Mouse (Mus musculus): ENCODE measurements at regions not wholly inside any gene's neighbourhood (a gene's known extent, or its start where the extent isn't known, plus 50 kb on each side); places are given as distances from the start of the nearest gene placed in this dataset.

DNA sequence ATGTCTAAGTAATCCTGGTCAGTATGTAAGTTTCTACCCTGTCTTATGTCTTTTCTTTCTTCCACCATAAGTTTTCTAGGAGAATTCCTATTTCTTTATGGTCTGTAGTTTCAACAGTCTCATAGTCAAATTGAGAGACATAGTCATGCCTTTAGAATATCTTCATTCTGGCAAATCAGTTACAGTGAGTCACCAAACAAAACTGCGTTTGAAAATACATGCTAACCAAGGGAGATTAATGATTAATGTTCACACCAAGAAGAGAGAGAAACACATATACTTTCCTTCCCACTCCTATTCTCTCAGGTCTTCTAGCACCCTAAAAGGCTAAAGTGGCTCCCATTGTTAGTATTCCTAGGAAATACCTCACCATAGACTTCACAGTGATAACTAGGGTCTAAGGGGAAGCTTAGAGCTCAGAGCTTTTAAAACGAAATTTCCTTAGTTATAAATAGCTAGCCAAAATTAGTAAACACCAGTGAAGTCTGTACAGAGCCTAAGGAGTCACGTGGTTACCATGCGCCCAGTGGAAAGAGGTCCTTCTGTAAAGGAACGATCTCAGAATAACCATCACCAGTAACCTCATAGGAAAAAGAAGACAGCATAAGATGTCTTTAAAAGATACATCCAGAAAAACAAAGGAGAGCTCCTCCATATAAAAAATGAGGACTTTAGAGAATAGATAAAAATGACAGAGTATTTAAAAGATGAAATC, 281.8 kb upstream of the Htr2a start:
- DNase-seq (ENCODE audit: extremely low spot score, low read depth, low spot score): no peak

DNA sequence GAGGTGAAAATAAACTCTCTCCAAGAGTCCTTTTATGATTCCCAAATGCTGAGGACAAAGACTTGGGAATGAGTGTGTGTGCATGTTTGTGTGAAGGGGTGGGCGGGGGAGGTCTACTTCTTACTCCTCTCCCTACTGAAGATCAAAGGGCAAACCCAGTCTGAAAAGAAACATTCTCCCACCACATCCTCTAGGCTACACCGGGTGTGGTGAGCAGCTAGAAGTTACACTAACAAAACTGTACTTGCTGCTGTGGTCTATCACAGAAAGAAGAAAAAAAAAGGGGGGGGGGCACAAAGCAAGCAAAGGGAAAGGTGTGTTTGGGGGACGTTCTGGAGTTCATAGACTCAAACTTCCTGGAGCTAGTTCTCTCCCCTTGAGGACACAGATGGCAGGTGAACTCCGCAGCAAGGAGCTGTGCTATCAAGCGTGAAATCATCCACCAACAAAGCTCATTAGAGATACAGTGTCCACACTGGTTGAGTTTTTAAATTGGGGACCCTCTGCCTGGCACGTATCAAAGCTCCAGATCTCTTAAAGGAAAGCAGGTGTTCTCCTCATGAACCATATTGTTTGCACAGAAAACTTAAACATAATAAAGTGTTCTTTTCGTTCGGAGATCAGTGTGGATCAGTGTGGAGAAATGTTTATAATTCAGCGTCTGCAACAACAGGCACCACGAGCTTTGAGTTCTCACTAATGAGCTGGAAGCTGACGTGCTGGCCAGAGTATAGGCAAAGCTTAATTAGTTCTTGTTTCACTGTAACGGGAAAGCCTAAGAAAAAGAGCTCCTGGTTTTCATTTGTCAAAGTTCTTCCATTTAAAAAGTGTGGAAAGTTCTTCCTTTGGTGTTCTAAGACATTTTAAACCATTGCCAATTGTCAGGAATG, 280.7 kb upstream of the Htr2a start:
- no peak for DNase-seq (ENCODE audit: extremely low spot score, low read depth, low spot score)

DNA sequence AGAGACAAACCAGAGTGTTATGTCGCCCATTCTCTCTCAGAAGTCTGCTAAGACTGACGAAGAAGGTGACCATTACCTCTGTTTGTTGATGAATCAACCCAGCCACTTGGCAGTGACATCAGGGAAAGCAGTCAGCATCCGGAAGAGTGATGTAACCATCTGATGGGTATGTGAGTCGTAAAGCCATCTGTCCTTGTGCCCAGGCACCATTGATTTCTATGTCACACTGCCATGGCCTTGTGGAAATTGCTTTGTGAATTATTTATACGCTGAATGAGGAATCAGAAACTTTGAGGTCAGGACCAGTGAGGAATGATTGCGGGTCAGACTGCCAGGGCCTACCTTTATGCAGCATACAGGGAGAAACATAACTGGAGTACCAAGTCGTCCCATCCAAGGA, 256.2 kb upstream of the Htr2a start:
- no peak for DNase-seq (ENCODE audit: extremely low spot score, low read depth, low spot score)

DNA sequence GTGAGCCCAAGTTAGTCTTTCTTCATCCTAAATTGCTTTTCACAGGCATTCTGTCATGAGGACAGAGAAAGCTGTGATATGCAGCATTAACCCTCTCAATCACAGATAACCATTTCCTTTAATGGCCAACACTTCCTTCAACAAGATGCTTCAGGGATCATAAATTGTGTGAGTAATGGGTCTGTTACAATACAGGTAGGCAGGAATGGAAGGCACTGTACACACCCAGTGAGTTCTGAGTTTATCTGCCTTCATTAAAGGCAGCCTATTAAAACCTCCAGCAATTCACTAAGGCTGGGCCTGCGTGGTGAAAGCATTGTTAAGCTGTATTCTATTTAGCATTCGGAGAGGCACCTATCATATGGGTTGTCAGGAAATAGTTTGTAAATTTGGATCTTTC, 248.2 kb upstream of the Htr2a start:
- DNase-seq (ENCODE audit: extremely low spot score, low read depth, low spot score): no peak

DNA sequence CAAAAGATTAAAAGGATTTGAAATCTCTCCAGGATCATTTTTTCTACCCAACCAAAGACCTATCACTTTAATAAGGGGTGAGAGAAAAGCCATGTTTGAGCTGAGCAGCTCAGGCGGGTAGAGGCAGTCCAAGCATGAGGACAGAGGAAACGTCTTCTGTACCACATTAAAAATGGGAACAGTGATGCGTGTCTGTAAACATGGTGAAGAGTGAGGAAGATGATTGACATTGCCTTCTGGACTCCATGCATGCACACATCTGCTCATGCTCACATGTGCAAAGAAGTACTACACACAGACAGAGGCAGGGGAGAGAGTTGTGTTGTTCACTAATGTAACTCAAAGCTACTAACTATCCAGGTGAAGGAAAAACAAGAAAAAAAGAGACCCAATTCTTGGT, 243.4 kb upstream of the Htr2a start:
- DNase-seq (ENCODE audit: extremely low spot score, low read depth, low spot score): no peak

DNA sequence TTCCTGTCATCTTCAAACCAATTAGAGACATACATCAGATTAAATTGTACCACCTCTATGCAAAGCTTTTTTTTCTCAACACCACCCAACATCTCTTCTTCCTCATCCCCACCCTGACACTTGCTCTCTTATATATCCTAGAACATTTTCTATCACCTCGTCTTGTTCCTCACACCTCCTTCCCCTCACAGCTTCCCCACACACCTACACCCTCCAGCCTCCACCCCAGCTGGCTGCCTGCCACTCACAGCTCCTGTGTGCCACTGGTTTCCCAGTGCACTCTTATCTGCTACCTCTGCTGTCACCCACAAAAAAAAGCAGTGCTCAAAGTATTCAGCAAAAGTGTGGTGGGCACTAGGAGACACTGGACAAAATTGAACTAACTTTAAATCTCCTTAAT, 231.2 kb upstream of the Htr2a start:
- DNase-seq (ENCODE audit: extremely low spot score, low read depth, low spot score): no peak

DNA sequence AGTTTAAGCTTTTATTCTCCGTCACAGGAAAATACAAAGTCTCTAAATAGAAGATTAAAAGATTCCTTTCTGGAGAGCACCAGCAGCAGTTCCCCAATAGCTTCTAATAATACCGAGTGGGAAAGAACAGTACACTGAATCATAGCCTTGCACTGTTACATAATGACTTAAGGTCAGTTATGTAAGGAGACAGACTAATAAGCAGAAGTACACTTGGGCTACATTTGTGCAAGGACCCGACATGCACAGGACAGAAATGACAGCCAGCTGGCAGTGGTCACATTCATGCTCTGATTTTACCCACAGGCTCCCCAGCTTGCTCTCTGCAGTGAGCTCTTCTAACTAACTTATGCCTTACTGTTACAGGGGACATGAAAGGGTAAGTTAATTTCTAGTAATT, 212.4 kb upstream of the Htr2a start:
- DNase-seq (ENCODE audit: extremely low spot score, low read depth, low spot score): no peak

DNA sequence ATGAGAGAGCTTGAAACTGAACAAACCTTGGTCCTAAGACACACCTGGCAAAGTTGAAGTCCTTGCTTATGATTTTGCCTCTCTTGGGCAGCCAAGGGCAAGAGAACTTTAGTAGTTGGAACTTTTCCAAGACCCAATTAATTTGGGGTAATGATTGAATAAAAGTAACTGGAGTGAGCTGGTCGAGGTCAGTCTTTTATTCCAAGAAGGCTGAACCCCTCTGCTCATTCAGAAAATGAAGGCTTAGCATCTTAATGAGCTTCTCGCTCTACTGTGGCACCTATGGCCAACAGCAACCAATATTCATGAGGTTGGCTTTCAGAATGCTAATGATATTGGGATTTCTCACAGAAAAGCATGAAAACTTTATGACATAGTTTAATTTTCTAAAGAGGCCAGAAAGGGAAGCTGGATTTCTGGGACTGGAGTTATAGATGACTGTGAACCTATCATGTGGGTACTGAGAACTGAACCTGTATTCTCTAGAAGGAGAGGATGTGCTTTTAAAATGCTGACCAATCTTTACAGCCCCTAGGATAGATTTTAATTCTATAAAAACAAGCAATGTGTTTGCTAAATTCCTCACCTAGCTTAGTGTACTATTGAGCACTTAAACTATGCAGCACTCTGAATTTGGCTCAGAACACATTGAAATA, 176.5 kb upstream of the Htr2a start:
- no peak for DNase-seq (ENCODE audit: extremely low spot score, low read depth, low spot score)

DNA sequence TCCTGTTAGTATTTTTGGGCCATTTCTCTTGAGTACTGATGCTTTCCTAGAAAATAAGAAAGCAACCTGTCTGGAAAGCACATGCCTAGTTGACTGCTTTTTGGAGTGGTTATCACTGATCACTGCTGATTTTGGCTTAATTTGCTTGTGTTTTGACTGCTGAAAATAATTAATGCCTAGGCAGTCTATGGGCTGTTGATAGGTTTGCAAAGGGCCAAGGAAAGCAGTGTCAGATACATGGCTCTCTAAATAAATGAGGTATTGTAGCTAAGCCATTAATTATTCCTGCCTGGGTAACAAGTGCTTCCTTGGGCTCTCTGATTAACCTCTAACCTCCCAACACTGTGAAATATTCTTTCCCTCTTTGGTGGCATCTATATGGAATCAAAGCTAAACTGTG, 145.1 kb upstream of the Htr2a start:
- DNase-seq (ENCODE audit: extremely low spot score, low read depth, low spot score): no peak

DNA sequence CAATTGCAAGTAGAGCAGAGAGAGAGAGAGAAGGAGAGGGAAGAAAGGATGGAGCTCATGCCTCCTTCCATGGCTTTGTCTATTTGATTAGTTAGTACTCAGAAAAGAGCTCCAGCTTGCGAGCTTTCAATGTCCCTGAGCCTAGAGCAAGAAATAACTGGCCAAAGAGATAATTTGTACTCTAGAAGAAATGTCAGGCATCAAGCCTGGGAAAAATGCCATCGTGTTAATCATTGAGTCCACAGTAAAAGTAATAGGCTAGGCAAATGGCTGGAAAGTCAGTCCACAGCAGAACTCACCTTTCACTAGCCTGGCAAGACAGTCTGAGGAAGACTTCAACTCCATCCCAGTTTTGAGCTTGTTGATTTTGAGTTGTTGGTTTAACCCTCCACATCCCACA, 129.1 kb upstream of the Htr2a start:
- DNase-seq (ENCODE audit: extremely low spot score, low read depth, low spot score): no peak

DNA sequence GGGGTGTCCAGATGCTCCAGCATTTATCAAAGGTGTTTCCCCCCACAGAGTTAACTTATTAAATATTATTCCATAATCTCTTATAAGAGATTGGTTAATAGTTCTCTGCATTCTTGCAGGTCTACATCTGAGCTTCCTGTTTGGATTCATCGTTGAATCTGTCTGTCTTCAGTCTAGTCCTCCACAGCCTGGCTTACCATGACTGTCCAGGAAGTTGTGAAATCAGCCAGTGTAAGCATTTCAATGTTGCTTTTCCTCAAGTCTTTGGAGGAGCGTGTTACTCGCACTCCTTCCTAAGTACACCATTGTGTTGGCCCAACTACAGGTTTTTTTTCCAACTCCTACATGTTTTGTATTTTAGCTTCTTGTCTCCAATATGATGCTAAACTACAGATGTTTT, 124.2 kb upstream of the Htr2a start:
- DNase-seq (ENCODE audit: extremely low spot score, low read depth, low spot score): no peak

DNA sequence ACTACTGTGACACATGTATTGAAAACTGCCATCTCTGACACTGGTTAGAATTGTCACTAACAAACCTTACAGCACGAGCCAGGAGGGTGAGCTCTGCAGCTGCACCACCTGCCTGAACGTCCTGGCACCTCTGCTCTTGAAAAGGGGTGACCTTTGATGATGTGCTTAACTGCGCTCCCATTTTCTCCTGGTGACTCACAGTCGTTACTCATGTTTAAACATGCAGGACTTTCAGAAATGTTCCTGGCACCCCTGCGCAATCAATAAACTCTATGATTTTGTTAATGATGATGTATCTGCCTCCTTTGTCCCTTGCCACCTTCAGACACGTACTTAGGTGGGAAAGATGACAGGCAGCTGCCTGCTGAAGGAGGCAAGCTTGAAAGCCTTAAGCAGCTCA, 121.1 kb upstream of the Htr2a start:
- DNase-seq (ENCODE audit: extremely low spot score, low read depth, low spot score): no peak

DNA sequence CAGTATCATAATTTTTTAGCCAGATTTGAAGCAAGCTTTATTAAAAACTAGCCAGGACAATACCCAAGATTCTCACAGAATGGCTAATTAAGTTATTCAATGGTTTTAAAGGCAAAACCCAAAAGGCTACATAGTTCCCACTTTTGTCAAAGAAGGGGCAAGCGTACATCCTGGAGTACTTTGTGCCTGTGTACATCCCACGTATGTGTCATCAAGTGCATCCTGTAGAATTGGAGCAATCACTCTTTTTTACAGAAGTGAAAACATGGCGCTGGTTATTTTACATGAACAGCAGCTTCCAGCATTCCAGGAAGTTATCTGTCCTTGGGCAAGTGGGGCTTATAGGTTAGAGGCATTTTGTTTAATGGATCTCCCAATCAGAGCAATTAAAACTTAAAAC, 119.0 kb upstream of the Htr2a start:
- no peak for DNase-seq (ENCODE audit: extremely low spot score, low read depth, low spot score)

DNA sequence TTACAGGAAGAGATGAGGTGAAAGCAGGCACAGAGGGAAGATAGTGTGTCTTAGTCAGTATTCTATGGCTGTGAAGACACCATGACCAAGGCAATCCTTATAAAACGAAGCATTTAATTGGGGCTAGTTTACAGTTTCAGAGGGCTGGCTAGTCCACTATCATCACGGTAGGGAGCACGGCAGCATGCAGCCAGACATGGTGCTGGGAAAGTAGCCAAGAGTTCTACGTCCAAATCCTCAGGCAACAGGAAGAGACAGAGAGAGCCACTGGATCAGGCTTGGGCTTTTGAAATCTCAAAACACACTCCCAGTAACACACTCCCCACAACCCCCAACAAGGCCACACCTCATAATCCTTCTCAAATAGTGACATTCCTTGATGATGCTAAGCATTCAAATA, 113.4 kb upstream of the Htr2a start:
- DNase-seq (ENCODE audit: extremely low spot score, low read depth, low spot score): no peak

DNA sequence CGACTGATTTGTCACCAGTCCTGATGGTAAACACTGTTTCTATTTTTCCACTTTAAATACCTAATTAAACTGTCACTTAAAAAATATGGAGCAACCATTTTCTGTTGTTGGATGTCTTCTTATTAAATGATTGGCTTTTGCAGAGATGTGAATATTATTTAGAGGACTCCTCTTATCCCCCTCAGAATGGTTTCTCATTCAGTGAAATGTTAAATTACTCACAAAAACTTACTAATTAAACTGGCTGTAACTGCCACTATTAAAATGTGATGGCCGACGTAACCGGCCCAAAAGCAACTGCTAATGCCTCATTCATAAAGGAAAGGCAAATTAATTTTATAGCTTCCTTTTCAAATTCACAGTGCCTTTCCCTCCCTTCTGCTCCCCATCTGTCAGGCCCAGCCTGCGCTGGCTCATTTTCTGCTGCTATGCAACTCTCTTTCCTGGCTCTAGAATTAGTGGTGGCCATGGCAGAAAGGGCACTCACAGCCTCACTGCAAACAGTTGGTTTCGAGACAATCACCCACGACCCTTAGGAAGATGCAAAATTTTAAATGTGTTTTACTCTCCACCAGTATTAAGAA, 111.2 kb upstream of the Htr2a start:
- DNase-seq (ENCODE audit: extremely low spot score, low read depth, low spot score): no peak

DNA sequence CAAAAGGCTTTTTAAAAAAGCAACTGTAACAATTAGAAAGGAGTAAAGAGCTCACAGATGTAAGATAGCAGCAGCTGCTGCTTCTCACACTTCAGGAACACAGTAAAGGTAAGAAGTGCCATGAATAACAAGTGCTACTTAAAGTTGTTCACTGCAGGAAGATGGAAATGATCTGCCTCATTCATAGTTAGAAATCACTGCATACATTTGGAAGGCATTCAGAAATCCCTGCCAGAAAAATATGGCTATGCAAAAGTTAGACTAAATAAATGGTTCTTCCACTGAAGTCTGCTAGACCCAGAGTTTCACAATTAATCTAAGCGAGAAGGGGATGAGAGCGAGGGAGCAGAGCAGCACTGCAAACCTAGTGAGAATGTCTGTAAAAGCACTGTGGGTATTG, 102.5 kb upstream of the Htr2a start:
- no peak for DNase-seq (ENCODE audit: extremely low spot score, low read depth, low spot score)

DNA sequence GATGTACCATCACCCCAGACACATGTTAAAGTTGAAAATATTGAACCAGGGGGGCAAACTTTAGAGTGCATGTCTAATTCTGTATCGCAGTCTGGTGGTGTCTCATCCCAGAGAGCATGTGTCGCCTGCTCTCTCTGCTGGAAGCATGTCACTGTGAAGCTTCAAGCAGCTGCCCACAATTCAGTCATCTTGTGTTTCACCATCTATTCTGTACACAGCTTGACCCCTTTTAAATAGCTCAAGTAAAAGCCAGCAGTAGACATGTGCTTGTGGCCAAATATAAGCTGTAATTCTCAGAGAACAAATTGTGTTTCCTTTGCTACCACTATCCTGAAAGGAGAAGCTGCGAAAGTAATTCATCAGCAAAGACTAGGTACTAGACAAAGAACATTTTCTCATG, 96.6 kb upstream of the Htr2a start:
- DNase-seq (ENCODE audit: extremely low spot score, low read depth, low spot score): no peak

DNA sequence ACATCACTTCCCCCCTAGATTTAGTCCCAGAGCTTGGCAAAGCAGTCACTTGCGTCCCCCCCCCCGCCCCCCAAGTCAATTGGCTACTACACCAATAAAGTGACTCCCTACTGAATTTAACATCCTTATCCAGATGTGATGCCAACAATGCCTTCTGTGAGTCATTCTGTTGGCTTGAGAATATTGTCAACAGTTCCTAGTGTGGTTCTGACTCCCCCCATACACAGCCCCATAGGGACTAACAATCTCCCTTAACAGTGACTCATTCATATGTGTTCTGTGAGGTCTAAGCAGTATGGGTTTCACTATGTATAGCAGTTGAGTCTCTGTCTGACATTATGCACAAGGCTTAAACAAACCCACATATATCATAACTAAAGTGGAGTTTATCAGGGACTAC, 89.5 kb upstream of the Htr2a start:
- no peak for DNase-seq (ENCODE audit: extremely low spot score, low read depth, low spot score)

DNA sequence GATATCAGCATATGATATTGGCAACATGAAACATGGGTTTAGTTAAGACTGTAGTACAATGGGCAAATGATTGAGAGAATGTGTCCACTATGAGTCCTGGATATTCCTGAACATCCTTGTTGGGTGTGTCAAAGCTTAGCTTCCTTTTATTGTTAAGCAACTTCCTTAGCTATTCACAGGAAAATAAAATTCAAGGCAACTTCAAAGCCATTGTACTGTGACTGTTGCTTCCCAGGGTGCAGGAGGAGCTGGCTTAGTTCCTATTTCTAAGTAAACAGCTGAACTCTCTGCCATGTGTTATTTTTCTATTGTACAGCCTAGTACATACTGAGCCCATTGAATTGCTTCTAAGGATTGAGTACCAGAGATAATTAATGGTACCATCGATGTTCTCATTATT, 87.0 kb upstream of the Htr2a start:
- DNase-seq (ENCODE audit: extremely low spot score, low read depth, low spot score): no peak

DNA sequence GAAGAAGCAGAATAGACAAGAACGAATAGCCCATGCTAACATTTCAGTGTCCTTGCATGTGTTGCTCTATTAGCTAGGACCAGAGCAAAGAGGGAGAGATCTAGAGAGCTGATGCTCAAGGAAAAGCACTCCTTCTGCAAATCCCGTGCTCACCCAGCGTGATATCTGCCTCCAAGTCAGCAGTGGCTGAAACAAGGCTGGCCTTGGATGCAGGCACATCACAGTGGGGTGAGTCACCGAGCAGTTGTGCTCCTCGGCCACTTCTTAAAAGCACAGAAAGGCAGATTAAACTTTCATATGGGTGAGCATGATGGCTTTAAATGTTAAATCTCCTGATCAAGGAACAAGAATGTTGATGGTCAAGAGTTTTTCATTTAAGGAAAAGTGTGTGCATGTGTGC, 82.3 kb upstream of the Htr2a start:
- DNase-seq (ENCODE audit: extremely low spot score, low read depth, low spot score): no peak

All from hindlimb bud, embryonic 11.5 days (tissue).